Mouse (Mus musculus) erythroblast, embryonic 14.5 days (primary cell): ENCODE data around the gene Golga1.

Experiments used
- GATA1 ChIP-seq: IDR thresholded peaks from 2 replicates; pipeline ENCODE4 v1.6.1; 2012; ENCODE audit warnings: low read length, inconsistent platforms, mixed read lengths
- TAL1 ChIP-seq: IDR thresholded peaks from 3 replicates; pipeline ENCODE4 v1.6.1; 2012; ENCODE audit warnings: low read length, inconsistent platforms, mixed read lengths

DNA sequence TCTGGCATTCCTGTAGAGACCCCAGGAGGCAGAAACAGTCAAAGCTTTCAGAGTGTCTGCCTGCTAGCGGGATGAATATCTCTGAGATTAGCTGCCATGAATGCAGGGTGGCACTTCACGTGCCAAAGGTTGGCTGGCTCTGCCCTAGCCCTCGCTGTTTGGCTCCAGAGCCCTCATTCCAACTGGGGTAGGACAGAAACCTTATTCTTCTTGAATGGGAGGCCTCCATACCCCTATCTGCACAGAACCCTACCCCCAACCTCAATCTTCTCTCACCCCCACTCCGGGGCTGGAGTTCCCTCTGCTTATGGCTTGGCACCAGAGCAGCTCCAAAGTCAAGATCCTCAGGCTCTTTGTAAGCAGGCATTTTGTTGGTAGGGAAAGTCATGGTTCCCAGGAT lies 87.5 kb downstream of the Golga1 start:
- TF ChIP-seq TAL1: no peak
- TF ChIP-seq GATA1: no peak
